Mouse (Mus musculus): ENCODE data around the gene Gpatch8.
A peak's percentile ranks its signal among the peaks of the same experiment; 100 is the strongest.
"Not testable (repeated sequence)": the region's sequence is repeated elsewhere in the genome, so short reads cannot be mapped to it uniquely, and the experiment has no call there.

Gene Gpatch8

DNA sequence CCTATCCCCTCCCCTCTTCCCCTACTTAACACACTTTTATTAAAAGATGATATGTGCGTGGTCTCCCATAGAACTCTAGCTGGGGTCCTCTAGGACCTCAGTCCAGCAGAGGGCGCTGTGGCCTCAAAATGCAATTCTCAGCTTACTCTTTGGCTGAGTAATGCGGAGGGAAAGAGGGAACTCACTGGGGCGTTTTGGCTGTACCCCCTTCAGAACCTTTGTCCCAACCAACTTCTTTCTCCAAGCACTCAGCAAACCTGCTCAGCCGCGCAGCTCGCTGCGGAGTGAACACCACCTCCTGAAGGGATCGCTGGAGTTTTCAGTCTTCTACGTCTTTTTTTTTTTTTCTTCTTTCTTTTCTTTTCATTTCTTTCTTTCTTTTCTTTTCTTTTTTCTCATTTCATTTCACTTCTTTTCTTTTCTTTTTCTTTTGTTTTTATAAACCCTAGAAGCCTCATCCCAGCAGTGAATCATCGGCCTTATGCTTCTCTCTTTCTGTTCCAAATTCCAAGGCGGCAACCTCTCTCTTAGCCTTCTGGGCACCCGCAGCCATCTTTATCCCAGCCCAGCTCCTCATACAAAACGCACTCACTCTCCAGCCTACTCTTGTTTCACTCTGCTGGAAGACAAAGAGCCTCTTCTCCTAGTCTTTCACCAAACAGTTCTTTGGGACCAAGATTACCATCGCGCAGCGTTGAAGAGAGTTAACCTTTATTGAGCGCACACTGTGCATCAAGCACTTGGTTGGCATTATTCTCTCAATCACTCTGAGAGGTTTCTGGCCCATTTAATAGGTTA, 16.9 kb upstream of the Gpatch8 start:
- peak; percentile 59 for DNase-seq (ENCODE audit: low read depth, low spot score)

DNA sequence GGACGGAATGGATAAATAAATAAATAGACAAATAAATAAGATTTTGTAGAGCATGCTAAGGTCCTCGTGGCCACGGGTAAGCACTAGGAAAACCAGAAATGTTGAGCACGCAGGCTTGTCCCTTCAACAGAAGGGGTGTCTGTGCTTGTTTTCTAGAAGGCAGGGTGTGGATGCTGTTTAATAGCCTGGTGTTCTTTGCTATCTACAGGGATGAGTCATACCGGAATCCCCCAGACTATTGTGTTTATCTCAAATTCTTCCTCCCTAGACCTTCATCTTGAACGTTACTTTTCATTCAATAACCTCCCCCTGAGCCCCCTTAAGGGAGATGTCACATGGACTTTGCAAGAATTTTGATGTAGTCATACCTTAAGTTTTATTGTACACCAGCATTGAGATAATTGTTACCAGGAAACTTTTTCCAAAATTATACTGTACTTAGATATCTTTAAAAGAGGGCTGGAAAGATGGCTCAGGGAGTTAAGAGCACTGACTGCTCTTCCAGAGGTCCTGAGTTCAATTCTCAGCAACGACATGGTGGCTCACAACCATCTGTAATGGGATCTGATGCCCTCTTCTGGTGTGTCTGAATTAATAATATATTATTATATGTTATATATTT, 12.7 kb upstream of the Gpatch8 start:
- no peak for DNase-seq (ENCODE audit: low read depth, low spot score)

DNA sequence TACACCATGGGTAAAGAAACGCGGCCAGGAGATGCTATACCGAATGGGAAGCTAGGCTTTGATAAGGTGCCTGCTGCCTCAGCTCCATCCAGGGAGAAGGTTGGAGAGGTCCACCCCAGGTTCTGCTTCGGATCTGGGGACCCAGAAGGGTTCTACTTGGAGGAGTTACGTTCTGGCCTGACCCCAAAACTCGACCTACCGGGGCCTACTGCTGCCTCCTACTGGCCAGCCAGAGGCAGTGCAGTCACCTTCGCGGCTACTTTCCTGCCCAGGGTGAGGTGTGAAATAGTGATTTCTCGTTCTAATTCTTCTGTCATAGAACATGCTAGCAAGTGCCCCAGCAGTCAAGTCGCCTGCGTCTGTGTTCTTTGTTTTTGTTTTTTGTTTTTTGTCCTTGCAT, 12.0 kb upstream of the Gpatch8 start:
- DNase-seq (ENCODE audit: low read depth, low spot score) = no peak

DNA sequence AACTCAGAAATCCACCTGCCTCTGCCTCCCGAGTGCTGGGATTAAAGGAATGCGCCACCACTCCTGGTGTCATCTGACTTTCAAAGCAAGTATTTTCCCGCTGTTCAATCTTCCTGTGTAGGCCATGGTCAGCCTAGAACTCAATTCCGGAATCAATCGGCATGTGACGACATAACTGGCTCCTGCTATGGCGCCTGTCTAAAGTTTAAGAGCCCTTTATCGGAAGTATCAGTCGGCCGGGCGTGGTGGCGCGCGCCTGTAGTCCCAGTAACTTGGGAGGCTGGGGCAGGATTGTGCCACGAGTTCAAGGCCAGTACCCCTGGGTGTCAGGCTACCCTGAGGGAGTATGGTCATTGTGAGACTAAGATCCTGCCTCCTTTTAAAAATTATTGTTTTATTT, 11.5 kb upstream of the Gpatch8 start:
- DNase-seq (ENCODE audit: low read depth, low spot score) = no peak

DNA sequence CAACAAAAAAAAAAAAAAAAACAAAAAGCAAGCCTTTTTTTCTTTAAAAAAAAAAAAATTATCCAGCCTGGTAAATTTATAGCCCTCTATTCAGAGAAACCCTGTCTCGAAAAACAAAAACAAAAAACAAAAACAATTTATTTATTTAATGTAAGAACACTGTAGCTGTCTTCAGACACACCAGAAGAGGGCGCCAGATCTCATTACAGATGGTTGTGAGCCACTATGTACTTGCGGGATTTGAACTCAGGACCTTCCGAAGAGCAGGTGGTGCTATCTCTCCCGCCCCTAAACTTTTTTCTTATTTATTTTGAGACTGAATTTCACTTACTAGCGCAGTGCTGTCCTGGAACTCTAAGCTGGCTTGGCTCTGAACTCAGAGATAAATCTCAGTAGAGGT, 11.0 kb upstream of the Gpatch8 start:
- no peak for DNase-seq (ENCODE audit: low read depth, low spot score)

DNA sequence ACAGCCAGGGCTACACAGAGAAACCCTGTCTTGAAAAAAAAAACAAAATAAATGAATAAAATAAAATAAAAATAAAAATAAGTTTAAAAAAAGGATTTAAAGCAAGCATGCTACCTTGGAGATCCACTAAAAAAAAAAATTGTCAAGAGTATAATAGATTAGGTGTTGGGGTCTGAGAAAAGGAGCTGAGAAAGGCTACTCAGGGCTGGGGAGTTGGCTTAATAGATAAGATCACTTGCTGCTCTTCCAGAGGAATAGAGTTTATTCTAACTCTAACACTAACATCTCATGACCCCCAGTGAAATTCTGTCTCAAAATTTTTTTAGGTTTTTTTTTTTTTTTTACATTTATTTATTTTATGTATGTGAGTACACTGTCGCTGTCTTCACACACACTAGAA, 10.1 kb upstream of the Gpatch8 start:
- DNase-seq (ENCODE audit: low read depth, low spot score) = no peak

DNA sequence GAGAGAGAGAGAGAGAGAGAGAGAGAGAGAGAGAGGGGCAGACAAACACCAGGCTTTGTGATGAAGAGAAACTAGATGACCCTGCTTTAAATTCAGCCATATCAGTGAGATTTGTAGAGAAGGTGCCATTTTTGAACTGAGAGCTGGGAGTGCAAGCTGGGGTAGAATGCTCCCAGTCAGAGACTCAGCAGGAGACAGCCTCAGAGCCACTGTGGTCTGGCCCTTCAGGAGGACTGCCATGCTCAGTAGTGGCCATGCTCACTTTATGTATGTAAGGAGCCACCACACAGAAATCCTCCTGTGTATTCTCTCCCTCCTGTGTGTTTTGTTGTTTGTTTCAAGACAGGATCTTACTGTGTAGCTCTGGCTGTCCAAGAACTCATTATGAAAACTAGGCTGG, 9.5 kb upstream of the Gpatch8 start:
- no peak for DNase-seq (ENCODE audit: low read depth, low spot score)

DNA sequence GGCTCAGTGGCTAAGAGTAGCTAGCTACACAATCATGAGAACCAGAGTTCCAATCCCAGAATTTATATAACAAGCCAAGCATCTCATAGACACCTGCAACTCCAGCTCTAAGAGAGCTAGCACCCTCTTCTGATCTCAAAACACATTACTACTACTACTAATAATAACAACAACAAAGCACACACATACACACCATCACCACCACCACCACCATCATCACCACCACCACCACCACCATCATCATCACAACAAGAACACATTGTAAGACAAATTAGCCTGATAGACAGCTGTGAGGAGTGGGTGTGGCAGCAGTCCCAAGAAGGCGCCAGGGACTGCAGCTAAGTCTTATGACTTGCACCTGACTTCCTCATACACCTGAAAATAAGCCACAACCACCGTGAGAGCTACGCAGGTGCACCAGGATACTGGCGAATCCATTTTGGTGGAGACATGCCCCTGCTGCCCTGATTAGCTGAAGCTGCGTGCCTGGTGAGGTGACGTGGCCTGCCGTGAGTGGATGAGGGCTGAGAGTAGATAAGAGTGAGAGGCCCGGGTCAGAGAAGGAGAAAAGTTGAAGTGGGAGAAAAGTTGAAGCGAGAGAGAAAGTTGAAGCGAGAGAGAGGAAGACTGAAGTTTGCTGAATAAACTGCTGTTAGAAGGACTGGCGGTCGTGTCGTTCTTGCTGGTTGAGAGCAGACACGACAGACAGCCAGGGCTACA, 8.9 kb upstream of the Gpatch8 start:
- not testable (repeated sequence) for DNase-seq (ENCODE audit: low read depth, low spot score)

DNA sequence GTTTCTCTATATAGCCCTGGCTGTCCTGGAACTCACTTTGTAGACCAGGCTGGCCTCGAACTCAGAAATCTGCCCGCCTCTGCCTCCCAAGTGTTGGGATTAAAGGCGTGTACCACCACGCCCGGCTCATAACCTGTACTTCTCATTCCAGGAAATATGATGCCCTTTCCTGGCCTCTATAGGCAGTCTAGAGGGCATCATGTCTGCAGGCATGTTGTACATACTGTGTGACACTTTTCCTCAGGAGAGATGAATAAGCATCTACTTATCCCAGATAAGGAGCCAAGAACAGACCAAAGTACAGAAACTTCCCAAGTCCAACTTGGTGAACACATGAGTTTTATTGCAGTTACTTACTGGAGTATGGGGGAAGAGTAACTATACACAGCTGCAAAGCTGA, 2.5 kb upstream of the Gpatch8 start:
- DNase-seq (ENCODE audit: low read depth, low spot score) = no peak

DNA sequence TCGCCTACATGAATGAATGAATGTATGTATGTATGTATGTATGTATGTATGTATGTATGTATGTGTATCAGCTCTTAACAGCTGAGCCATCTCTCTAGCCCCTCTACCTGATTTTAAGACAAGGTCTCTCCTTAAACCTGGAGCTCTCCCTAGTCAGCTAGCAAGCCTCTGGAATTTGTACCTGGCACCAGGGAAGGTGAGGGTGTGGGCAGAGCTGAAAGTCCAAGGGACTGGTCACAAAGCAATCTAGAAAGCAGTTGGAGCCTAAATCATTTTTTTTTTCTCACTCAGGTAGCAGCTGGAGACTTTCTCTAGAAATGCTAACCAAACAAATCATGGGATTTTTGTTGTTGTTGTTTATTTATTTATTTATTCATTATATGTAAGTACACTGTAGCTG, 1.2 kb upstream of the Gpatch8 start:
- DNase-seq (ENCODE audit: low read depth, low spot score) = no peak

DNA sequence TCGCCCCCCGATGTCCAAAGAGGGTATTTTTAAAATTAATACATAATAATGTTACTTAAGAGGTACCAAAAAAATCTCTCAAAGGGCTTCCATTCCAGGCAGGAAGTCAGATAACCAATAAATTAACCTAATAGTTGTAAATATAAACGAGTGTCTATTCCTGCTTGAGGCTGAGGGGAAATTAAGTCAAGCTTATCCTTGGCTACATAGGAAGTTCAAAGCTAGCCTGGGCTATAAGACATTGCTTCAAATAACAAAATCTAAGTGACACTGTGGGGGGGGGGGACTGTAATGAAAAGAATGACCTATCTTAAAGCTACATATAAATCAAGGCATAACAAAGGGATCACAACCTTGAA, 503 bp upstream of the Gpatch8 start:
- DNase-seq (ENCODE audit: low read depth, low spot score) = no peak

DNA sequence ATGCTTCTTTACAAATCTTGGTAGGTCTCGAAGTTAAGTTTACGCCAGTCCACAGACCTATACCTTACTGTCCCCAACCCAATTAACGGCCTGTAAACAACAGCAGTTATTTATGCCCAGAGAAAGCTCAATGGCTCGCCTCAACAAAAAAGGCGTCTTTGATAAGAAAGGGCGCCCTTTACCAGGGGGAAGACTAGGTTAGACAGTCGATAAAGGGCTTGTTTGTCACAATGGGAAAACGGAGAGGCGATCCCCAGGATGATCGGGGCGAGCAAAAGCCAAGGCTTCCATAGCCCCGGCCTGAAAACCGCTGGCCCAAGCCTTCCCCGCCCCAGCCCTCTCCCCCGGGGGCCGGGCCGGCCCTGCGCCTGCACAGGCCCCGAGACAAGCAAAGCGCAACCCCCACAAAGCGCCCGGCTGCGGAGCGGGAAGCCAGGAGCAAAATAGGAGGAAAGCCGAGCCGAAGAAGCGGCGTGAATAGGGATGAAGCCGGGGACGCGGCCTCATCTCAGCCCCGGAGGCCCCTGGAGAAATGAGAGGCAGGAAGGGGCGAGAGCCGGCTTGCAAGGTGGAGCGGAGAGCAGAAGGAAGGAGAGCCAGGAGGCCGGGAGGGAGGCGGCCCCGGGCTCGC, 677 bp downstream of the Gpatch8 start:
- no peak for DNase-seq (ENCODE audit: low read depth, low spot score)

DNA sequence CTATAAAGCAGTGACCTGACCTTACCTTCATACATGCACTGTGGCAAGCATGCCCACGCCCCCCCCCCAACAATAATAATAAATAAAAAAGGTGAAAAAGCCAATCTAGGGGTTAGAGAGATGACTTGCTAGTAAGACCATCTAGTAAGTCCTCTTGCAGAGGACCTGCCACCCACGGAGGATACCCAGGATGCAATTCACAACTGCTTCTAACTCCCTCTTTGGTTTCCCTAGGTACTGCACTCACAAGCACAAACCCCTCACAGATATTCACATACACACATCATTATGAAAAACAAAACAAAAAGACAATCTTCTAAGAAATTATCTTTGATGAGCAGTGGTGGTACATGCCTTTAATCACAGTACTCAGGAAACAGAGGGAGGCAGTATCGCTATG, 4.1 kb downstream of the Gpatch8 start:
- no peak for DNase-seq (ENCODE audit: low read depth, low spot score)

DNA sequence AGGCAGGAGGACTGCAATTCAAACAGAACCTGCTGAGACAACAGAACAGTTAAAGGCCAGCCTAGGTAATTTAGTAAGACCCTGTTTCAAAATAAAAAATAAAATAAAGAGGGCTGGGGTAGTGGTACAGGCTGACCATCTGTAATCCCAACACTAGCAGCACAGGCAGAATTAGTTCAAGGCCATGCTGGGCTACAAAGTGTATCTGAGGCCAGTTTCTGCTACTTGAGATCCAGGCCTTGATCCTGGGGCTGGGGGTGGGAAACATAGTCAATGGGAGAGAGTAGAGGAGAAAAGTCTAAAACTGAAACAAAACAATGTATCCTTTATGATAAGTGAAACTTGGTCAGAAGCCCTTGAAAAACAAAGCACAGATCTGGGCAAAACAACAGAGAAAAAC, 5.0 kb downstream of the Gpatch8 start:
- DNase-seq (ENCODE audit: low read depth, low spot score) = no peak

DNA sequence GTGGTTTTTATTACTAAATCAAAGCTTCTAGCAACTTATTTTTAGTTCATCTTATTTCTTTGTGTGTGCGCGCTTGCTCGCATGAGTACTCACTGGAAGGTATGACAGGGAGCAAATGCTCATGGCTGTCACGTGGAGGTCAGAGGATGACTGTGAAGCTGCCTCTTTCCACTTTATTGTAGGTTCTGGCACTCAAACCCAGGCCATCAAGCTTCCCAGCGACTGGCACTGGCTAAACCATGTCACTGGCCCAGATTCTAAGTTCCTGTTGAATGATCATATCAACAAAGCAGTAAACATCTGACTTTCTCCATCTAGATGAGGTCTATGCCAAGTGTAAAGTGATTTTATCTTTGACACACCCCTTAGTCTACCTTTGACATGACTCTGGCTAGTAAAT, 14.7 kb downstream of the Gpatch8 start:
- no peak for DNase-seq (ENCODE audit: low read depth, low spot score)

DNA sequence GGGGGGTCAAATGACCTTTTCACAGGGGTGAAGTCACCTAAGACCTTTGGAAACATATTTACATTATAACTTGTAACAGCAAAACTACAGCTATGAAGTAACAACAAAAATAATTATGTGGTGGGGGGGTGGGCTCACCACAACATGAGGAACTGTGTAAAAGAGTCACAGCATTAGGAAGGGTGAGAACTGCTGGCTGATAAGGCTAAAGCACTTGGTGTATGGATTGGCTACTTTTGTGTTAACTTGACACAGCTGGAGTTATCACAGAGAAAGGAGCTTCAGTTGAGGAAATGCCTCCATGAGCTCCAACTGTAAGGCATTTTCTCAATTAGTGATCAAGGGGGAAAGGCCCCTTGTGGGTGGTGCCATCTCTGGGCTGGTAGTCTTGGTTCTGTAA, 15.9 kb downstream of the Gpatch8 start:
- DNase-seq (ENCODE audit: low read depth, low spot score) = not testable (repeated sequence)

DNA sequence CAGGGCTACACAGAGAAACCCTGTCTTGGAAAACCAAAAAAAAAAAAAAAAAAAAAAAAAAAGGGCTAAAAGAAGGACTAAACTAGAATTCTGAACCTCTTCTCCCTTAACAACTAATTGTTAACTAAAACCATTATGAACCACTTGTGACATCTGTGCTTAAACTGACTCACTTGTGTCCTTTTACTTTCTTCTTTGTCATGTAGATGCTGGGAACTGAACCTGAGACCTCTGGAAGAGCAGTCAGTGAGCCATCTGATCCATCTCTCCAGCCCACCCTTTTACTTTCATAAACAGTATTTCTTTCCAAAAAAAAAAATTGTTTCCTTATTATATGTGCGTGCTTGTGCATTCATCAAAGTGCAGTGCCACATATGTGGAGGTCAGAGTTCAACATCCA, 16.5 kb downstream of the Gpatch8 start:
- no peak for DNase-seq (ENCODE audit: low read depth, low spot score)

DNA sequence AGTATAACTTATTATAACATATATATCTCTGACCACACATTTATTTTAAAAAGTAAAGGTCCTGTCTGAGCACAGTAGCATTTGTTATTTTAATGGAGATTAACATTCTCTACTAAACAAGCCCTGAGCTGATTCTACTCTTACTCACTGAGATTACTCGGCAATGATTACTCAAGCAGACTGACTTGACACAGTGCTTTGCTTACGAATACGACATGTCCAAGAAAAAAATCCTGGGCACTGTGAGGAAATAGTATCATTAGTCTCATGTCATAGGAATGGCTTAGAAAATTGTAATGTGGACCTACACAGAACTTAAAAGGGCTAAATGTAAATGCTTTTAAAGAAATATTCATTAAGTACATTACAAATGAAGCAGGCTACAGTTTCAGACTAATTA, 20.0 kb downstream of the Gpatch8 start:
- DNase-seq (ENCODE audit: low read depth, low spot score) = no peak

DNA sequence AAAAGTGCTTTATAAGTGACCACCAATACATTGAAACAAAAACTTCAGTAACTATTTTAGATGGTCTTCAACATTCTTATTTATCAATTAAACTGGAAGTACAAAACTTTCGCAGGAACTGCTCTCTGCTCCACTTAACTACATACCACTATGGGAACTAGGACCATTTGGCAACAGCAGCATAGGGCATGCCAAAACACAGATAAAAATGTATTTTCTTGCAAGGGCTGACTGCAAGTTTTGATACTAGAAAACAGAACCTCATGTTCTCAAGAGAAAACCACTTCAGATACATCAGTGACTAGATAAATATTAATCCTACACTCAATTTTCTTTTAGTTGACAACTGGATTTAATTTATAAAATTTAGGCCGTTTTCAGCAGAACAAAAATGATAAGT, 22.1 kb downstream of the Gpatch8 start:
- no peak for DNase-seq (ENCODE audit: low read depth, low spot score)

DNA sequence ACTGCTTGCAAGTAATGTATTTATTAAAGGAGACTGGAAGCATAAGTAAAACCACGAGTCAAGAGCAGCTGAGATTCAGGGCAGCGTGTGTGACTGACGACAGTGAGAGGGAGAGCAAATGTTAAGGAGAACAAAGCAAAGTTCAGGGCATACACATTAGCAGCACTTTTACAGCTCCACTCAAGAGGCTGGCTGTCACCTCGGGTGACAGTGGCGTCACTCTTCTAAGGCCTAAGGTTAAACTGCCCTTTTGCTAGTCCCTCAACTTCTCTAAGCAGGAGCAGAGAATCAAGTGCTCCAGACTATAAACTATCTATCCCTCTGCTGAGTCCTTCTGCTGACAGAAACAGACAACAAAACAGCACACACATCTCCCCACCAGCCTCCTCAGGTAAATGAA, 24.8 kb downstream of the Gpatch8 start:
- no peak for DNase-seq (ENCODE audit: low read depth, low spot score)

DNA sequence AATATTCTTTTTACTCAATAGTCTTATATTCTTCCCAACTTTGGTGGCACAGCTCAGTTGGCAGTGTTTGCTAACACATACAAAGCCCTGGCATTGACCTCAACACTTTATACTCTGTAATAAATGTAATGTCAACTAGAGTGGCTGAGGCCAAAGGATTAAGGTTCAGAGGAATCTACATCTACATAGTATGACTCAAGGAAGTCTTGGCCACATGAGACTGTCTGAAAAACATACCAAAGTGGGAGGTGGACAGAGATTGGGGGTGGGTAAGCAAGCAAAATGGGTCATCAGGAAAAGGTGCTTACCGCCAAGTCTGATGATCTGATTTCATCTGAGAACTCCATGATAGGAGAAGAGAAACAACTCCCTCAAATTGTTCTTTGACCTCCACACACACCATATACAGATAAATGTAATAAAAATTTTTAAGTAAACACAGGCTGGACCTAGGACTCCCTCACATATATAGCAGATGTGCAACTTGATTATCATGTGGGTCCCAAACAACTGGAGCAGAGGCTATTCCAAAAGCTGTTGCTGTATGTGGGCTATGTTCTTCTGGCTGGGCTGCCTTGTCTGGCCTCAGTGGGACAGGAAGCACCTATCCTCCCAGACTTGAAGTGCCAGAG, 41.3 kb downstream of the Gpatch8 start:
- DNase-seq (ENCODE audit: low read depth, low spot score) = no peak

DNA sequence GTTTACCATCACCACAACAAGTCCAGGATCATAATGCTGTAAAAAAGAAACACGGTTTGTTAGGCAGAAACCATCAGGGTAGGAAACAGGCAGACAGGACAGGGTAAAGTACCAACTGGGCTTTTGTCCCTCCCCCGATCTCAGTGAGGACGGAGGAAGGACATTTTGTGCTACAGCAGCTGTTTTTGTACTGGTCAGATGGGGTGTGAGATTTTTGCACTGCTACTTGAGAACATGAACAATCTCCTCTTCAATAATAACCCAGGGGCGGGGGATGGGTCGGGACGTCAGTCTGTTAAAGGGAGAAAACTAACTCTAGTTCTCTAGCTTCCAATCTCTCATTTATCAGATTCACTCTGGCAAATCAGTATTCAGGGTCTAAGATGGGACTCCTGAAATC, 46.0 kb downstream of the Gpatch8 start:
- DNase-seq (ENCODE audit: low read depth, low spot score) = no peak

Measured in retina, adult 2 months (tissue).